Mouse (Mus musculus): ENCODE measurements around the gene Exoc3l2.

- TF ChIP-seq POLR2A (IDR thresholded peaks at IDR 0.05; ENCODE audit: borderline replicate concordance, extremely low read depth, insufficient read depth, insufficient read length, poor library complexity, severe bottlenecking), result no peak
- no peak for TF ChIP-seq CTCF (IDR thresholded peaks at IDR 0.05; ENCODE audit: borderline replicate concordance, extremely low read depth, insufficient read depth, insufficient read length)
These were observed 33.1 kb downstream of the Exoc3l2 start for GRCm38 (mm10) chr7:19496214-19496555.

All from brain, embryonic 14.5 days (tissue).